Mouse (Mus musculus): ENCODE measurements at regions not wholly inside any gene's neighbourhood (a gene's known extent, or its start where the extent isn't known, plus 50 kb on each side); places are given as distances from the start of the nearest gene placed in this dataset.

DNA sequence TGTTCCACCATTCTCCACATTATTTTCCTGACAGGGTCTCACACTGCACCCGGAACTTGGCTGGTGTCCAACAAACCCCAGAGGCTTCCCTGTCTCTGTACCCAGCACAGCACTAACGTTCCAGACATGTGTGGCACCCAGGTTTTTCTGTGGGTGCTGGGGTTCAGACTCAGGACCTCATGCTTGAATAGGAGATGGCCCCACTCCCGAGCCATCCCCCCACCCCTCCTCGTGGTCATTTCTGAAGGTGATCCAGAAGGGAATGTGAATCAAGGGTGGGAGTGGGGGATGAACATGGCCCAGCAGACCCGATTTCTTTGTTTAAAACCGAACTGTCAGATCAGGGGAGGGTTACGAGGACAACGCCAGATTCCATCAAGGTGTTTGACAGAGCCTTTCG lies 245.6 kb downstream of the Tbc1d1 start:
- DNase-seq (ENCODE audit: low spot score in 2 of 2), result no peak

DNA sequence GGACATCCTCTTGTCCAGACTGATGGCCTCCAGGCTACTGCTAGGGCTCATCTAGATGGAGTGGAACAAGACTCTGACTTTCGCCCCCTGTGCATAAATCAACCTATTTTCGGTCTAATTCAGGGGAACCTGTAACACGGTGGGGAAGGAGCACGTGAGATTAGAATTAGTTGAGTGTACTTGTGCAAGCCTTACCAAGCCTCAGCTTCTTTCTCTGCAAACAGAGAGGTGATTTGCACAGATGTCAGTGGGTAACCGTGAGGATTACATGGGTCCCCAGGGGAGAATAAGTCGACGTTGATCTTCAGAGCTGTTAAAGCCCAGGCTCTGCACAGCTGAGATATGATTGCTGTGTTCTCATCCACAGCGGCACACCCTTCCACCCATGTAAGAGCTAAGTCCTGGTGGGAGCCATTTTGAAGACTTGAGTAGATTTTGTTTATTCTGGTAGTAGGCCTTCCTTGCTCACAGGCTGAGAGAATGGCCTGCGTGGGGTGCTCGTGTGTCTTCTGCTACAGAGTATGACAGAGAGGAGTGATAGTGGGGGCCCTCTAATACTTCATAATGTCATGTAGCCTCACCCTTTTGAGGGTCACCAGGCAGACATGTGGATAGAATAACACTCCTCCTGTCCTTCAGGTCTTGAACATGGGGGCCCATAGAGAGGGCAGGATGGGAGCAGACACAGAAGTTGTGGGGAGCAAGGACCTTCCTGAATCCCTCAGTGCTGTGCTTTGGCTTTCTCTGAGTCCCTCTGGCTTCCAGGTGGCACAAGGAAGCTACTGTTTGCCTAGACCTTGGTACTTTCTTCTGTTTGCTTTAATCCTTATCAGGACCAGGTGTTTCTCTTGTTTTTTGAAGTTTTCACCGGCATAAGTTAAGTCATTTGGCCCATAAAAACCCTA lies 247.2 kb downstream of the Tbc1d1 start:
- DNase-seq (ENCODE audit: low spot score in 2 of 2), result no peak

DNA sequence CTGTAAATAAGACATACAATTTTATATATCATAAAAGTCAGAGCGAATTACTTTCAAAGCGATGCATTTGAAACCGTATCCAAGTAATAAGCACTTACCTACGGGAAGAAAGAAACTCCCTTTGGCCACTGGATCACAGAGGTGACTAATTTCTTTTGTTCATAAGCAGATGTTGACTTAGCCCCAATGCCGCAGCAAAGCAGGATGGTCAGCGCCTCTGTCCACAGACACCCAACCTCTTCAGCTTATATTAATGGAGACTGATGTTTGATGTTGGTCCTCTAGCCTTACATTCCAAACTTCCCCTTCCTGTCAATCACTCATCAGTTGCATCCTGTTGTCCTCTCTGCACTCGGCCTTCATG lies 247.9 kb downstream of the Tbc1d1 start:
- no peak for DNase-seq (ENCODE audit: low spot score in 2 of 2)

DNA sequence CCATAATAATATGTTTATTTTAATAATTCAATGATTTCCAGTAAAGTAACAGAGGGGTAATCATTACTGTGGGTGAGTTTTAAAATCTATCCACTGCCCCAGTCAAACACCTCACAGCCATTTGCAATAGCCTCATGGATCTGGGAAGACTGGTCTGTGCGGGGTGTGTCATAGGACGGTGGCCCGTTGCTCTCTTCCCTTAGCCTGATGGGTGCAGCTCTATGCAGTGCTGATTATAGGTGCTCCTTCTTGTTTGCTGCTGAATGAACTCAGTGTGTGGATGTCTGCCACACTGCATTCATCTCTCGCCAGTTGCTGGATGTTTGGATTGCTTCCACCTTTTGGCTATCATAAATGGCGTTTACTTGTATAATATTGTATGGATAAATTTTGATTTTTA lies 248.4 kb downstream of the Tbc1d1 start:
- no peak for DNase-seq (ENCODE audit: low spot score in 2 of 2)

DNA sequence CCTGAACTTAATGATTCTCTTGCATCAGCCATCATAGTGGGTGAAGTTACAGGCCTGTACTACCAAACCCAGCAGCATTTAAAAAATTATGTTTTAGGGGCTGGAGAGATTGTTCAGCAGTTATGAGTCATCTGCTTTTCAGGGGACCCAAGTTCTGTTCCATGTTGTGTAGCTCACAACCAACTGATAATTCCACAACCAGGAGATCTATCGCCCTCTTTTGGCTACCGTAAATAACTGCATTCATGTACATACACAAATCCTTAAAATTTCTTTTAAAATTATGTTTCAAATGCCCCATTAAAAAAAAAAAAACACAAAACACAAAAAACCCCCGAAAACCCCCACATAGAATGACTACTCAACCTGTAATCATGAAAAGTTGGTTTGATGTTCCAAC lies 252.8 kb downstream of the Tbc1d1 start:
- no peak for DNase-seq (ENCODE audit: low spot score in 2 of 2)

DNA sequence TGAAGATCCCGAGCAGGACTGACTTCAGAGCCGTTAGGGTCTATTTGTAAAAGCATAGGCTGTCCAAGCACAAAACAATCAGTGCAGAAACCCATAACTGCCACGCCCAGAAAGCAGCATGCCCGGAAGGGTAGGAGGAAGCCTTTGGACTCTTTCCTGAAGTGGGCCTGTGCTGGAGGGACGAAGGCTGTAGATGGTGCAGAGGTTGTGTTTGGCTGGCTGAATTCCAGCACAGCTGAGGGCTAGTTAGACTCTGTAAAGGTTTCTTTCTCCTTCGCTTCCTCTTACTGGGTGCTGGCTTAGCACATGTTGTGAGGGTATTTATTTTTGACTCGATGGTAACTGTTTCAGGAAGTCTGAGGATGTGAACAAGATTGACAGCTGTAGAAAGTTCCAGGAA lies 254.5 kb downstream of the Tbc1d1 start:
- DNase-seq (ENCODE audit: low spot score in 2 of 2), result no peak

DNA sequence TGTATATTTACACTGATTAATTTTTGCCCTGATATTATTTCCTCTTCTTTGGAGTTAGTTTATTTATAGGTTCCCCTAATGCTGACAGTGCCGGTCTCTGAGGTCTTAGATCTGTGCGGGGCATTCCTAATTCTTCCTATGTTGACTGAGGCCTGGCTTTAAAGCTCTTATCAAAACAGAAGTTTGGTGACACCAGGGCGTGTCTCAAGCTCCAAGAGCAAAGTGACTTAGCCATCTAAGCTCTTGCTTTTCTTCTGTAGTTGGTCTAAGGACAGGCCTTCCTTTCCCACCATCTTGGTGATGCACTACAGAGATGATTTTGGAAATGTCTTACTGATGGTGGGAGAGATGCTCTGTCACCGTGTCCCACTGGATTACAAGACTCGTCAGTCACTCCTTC lies 258.4 kb downstream of the Tbc1d1 start:
- no peak for DNase-seq (ENCODE audit: low spot score in 2 of 2)

DNA sequence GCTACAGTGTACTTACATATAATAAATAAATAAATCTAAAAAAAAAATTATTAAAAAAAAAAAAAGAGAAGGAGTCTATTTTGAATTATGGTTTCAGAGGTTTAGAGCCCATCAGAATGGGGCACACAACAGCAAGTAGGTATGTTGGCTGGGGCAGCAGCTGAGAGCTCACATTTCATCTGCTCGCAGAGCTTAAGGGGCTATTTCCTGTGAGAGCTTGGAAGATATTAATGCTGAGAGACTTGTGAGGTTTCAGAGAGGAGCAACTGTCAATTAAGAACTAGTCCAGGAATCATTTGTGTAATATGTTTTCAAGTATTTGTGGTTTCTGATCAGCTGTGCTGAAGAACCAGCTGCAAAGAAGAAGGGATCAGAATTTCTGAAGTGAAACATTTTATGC lies 263.3 kb downstream of the Tbc1d1 start:
- DNase-seq (ENCODE audit: low spot score in 2 of 2), result no peak

DNA sequence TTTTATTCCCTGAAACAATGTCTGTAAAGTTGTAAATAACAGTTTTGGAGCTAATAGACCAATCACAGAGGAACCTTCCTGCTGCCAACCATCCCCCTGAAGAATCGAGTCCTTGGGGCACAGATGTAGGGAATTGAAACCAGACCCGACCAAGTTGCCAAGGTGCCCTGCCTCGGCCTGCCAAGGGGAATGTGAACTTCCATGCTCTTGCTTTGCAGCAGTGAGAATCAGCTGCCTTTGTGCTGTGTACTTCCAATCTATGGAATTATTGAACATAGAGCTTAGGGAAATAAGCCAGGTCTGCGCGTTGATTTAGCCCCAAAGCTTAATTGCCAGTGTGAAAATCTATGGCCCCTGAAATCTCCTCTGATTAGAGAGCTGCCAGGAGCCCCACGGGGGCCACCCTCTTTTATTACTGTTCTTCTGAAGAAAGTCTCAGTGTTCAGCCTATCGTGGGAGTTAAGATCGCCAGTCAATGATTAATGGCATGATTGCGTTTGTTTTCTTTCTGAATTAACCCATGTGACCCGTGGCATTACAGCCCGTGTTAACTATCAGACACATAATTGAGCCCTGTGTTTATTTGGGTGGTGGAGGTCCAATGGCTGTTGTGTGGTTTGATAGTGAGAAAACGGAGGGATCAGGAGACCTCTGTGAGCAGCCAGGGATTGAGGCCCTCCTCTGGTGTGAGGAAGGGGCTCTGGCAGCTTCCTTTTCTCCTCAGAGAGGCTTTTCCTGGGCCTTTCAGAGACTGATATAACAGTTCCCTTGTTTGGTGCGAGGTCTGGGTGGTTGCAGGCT lies 266.9 kb downstream of the Tbc1d1 start:
- DNase-seq (ENCODE audit: low spot score in 2 of 2), result no peak

DNA sequence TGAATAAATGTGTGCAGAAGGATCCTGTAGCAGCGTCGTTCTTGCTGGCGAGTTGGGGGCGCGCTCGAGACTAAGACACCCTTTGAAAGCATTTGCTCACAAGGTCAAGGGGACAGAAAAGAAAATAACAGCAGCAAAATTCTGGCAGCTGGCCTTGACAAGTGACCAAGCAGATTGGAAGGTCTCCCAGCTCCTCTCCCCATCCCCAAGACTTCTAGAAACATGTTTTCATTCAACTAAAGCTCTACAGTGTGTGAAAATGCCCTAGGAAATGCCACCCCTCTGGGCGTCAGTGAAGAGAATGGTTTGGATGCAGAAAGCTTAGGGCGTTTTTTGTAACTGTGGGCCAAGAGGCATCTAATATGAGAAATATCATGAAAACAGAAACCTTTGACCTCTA lies 272.7 kb downstream of the Tbc1d1 start:
- DNase-seq (ENCODE audit: low spot score in 2 of 2), result no peak

DNA sequence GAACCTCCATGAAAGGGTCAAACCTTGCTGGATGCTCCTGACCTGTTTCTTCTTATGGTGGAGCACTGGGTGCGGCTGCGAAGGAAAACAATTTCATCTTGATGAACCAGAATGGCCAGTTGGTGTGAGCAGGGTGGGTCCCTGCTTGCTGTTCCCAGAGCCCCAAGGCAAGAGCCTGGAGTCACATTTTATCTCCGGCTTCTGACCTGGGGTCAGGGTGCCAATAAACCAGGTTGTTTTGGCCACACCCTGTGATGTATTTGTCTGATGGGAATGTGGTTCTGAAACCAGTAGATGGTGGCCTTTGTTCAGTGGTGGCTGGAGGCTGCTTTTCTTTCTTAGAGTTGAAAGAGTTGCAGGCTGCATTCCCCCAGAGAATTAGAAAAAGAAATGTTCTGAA lies 274.4 kb downstream of the Tbc1d1 start:
- no peak for DNase-seq (ENCODE audit: low spot score in 2 of 2)

DNA sequence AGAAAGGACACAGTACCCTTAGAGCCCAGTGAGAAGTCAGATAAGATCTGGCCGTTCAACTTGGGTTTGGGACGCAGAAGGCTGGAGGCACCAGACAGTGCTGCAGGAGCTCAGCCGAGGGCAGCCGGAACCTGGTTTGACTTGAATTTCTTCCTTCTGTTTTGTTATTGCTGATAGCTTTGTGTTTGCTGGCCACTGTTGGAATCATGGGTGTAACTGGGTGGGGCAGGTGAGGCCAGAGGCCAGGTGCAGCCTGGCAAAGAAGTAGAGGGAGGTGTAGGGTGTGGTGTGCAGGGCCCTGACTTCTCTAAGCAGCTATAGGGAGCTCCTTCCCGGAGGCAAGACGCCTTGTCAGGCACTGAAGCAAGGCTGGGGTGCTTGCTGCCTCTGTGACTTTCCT lies 275.5 kb downstream of the Tbc1d1 start:
- DNase-seq (ENCODE audit: low spot score in 2 of 2), result no peak

DNA sequence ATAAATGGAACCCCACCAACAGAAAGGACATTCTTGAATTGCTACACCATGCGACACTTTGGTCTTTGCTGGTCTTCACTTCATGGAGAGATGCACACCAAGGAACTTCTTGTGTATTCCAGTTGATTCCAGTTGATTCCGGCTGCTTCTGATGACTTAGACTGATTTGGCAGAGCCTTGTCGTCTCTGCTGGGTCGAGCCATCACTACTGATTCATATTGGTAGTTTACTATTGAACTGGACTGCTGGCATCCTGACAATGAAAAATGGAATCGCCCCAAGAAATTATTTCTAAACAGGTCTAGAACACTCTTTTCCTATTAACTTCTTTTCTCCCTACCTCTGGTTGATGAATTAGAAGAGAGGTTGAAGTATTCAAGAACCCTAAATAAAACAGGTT lies 277.7 kb downstream of the Tbc1d1 start:
- no peak for DNase-seq (ENCODE audit: low spot score in 2 of 2)

DNA sequence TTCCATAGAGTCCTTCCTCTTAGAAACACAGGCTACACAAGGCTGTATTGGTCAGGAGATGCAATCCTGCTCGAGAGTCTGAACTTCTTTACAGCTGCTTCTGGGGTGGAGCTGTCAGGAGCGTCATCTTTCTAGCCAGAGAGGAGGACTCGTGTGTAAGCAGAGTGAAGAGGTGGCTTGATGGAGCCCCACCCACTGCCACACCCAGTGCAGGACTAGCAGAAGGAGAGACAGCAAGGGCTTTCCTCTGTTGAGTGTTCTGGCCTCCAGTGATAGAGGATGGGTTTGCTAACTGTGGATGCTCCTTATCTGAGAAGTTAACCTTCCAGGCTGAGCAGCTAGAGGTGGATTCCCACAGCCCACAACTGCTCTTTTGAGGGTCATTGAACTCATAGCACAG lies 279.4 kb downstream of the Tbc1d1 start:
- DNase-seq (ENCODE audit: low spot score in 2 of 2), result no peak

DNA sequence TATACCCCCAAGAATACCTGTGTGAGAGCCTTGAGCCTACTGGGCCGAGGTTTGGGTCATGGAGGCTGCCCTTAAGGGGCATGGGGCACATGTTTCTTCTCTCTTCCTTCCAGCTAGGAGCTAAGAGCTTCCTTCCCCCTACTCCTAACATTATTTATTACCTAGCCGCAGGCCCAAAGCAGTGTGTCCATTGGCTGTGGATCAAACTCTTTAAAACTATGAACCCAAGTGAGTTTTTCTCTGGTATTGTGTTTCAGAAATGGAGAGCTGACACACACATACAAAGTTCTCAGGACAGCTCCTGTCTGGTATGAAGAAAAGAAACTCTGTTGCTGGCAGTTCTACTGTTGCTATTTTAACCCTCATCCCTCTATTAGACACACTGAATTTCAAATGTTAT lies 279.9 kb downstream of the Tbc1d1 start:
- no peak for DNase-seq (ENCODE audit: low spot score in 2 of 2)

DNA sequence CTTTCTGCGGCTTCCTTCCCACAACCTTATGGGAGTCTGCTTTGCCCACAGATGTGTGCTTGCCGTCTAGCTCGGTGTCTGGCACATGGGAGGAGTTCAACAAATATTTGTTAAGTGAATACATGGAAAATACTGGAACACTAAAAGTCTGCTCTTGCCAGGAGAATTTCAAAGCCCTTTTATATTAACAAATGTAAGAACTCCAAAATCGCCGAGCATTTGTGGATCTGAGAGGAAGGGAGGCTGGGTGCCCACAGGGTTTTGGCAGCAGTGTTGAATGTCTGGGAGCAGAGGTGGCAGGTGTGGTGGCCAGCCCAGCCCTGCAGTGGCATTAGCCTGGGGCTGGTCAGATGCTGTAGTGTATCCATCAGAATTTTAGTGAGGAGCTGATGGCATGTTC lies 281.6 kb downstream of the Tbc1d1 start:
- no peak for DNase-seq (ENCODE audit: low spot score in 2 of 2)

DNA sequence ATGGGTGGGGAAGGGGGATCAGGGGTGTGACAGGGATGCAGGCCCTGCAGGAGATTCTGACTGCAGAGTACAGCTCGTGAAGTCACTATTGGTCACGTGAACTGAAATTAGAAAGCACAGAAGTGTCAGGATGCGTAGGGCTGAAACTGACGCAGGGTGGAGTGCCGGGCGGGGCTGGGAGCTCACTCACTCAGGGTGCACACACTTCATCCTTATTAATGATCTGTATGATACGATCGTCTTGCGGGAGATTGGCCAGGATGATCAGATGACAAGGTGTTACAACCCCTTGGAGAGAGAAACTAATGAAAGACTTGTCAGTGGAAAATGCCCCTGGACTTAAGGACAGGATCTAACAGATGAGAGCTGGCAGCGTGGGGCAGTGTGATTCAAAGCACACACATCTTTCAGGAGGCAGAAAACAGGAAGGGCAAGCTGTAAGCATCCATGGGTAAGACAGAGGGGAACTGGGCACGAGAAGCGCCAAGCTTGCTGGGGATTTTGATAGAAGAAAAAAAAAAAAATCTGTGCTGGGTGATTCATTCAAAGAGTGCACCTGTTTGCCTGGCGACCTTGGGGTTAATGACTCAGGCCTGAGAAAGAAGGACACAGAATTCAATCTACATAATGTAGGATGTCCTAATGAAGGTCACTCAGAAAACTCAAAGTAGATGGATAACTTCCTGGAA lies 282.5 kb downstream of the Tbc1d1 start:
- DNase-seq (ENCODE audit: low spot score in 2 of 2), result no peak

DNA sequence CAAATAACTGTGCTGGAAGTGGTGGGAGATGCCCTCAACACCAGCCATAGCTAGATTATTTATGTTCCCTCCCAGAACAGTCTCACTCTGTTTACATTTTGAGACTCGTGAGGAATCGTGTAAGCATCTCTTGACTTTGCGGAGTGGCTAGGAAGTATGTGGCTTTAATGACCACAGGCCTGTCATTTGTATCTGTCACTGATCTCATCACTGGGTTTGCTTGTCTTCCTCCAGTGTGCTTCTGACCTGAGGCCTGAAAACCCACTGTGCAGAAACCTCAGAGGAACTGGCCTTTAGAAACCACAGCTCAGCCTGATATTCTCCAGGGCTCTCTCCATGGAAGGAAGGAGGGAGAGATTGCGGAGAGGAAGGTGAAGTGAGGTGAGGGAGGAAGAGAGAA lies 291.7 kb downstream of the Tbc1d1 start:
- DNase-seq (ENCODE audit: low spot score in 2 of 2), result no peak

DNA sequence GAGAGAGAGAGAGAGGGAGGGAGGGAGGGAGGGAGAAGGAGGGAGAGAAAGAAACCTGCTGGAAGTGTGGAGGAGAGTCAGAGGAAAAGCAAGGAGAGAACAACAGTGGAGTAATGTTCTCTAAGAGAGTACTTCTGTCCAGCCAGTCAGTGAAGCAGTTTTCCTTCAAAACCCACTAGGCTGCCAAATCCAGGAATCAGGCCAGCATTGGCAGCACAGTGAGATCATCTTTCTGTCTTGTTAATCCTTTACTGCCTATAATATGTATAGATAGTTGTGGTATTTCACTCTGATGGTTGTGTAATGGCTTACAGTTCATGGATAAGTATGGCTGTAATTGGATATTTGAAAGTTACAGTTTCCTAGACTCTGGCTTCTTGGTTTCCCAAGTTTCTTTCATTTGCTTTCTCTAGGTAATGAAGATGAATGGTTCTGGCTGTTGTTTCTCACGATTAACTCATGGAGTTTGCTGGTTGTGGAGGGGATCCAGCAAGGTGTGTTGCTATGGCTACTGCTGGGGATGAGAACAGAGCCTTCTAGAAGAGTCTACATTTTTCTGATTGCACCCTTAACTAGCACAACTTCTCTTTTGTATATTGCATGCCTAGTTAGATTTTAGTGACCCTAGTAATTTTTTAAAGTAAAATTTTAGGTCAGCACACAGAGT lies 296.7 kb downstream of the Tbc1d1 start:
- DNase-seq (ENCODE audit: low spot score in 2 of 2), result no peak

DNA sequence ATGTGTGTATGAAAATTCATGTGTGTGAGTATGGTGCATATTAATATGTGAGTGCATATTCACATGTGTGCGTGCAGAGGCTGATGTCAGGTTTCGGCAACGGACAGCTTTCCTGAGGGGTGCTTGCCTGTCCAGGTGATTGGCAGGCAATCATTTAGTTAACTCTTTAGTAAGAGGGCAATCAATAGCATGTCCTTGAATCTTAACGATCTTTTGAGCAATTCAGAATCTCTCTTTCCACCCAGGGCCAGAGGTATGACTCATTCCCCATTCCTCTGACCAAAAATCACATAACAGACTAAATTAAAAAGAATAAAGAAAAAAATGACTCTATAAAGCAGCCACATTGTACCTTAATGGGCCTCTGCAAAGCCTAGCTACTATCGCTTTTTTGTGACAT lies 303.7 kb downstream of the Tbc1d1 start:
- no peak for DNase-seq (ENCODE audit: low spot score in 2 of 2)

DNA sequence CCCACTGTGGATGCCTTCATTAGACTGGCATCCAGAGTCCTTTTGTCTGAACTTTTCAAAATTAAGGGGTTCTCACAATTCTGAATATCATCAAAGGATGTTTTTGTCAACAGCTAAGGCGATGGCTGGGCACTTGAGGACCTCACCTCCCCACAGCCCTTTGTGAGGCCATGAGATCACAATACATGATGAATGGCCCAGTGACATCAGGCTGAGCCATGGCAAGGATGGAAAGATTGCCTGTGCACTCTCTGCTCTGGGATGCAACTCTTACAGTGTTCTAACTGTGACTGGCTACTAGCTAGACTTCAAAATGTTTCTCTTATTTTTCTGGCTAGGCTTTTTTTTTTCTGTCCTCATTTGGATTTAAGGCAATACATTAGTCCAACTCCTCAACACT lies 304.8 kb downstream of the Tbc1d1 start:
- no peak for DNase-seq (ENCODE audit: low spot score in 2 of 2)

DNA sequence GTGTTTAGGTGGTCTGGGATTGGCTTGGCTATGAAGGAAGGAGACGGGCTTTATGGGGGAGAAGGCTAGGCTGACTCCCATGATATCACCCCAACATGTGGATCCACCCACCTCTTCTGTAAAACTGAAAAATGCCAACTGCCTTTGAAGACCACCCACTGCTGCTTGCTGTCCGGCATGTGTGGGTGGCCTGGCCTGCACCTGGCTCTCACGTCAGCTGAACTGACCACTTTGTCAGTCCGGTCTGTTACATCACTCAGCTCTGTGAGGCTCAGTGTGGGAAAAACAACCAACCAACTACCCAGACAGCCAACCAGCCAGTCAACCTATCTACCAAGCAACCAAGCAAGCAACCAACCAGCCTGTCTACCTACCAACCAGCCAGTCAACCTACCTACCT lies 305.5 kb downstream of the Tbc1d1 start:
- DNase-seq (ENCODE audit: low spot score in 2 of 2), result no peak

Data from frontal cortex, postnatal 25 days (tissue).